Mouse (Mus musculus): ENCODE results near the gene Slc3a1.

Slc3a1 gene

GRCm38 (mm10) chr17:85037855-85038254 lies 9.7 kb downstream of the Slc3a1 start:
- DNase-seq (ENCODE audit: low spot score): no peak

- DNase-seq (ENCODE audit: low spot score): no peak
These were observed 10.1 kb downstream of the Slc3a1 start for GRCm38 (mm10) chr17:85038311-85038710.

- no peak for DNase-seq (ENCODE audit: low spot score)
These were observed 10.6 kb downstream of the Slc3a1 start for GRCm38 (mm10) chr17:85038761-85039160.

- DNase-seq (ENCODE audit: low spot score): no peak
These were observed 12.7 kb downstream of the Slc3a1 start for GRCm38 (mm10) chr17:85040913-85041312.

- DNase-seq (ENCODE audit: low spot score): no peak
These were observed 14.2 kb downstream of the Slc3a1 start for GRCm38 (mm10) chr17:85042419-85042818.

- DNase-seq (ENCODE audit: low spot score): no peak
These were observed 15.2 kb downstream of the Slc3a1 start for GRCm38 (mm10) chr17:85043404-85043816.

GRCm38 (mm10) chr17:85044466-85044865 lies 16.3 kb downstream of the Slc3a1 start:
- no peak for DNase-seq (ENCODE audit: low spot score)

- no peak for DNase-seq (ENCODE audit: low spot score)
These were observed 17.0 kb downstream of the Slc3a1 start for GRCm38 (mm10) chr17:85045160-85045559.

GRCm38 (mm10) chr17:85048379-85048778 lies 20.2 kb downstream of the Slc3a1 start:
- no peak for DNase-seq (ENCODE audit: low spot score)

- no peak for DNase-seq (ENCODE audit: low spot score)
These were observed 30.1 kb downstream of the Slc3a1 start for GRCm38 (mm10) chr17:85058276-85058675.

GRCm38 (mm10) chr17:85059136-85059535 lies 31.0 kb downstream of the Slc3a1 start:
- no peak for DNase-seq (ENCODE audit: low spot score)

GRCm38 (mm10) chr17:85063560-85063959 lies 35.4 kb downstream of the Slc3a1 start:
- no peak for DNase-seq (ENCODE audit: low spot score)

GRCm38 (mm10) chr17:85067331-85067730 lies 39.2 kb downstream of the Slc3a1 start:
- DNase-seq (ENCODE audit: low spot score): no peak

- no peak for DNase-seq (ENCODE audit: low spot score)
These were observed 42.5 kb downstream of the Slc3a1 start for GRCm38 (mm10) chr17:85070658-85071057.

- DNase-seq (ENCODE audit: low spot score): no peak
These were observed 43.1 kb downstream of the Slc3a1 start for GRCm38 (mm10) chr17:85071088-85071775.

GRCm38 (mm10) chr17:85072383-85072782 lies 44.2 kb downstream of the Slc3a1 start:
- DNase-seq (ENCODE audit: low spot score): no peak

GRCm38 (mm10) chr17:85073214-85073613 lies 45.0 kb downstream of the Slc3a1 start:
- no peak for DNase-seq (ENCODE audit: low spot score)

GRCm38 (mm10) chr17:85074083-85074482 lies 45.9 kb downstream of the Slc3a1 start:
- no peak for DNase-seq (ENCODE audit: low spot score)

- no peak for DNase-seq (ENCODE audit: low spot score)
These were observed 51.1 kb downstream of the Slc3a1 start for GRCm38 (mm10) chr17:85079276-85079675.

- DNase-seq (ENCODE audit: low spot score): no peak
These were observed 52.6 kb downstream of the Slc3a1 start for GRCm38 (mm10) chr17:85080781-85081180.

- DNase-seq (ENCODE audit: low spot score): no peak
These were observed 57.2 kb downstream of the Slc3a1 start for GRCm38 (mm10) chr17:85085335-85085734.

GRCm38 (mm10) chr17:85086501-85086900 lies 58.3 kb downstream of the Slc3a1 start:
- DNase-seq (ENCODE audit: low spot score): no peak

GRCm38 (mm10) chr17:85087591-85087990 lies 59.4 kb downstream of the Slc3a1 start:
- DNase-seq (ENCODE audit: low spot score): no peak

- no peak for DNase-seq (ENCODE audit: low spot score)
These were observed 60.2 kb downstream of the Slc3a1 start for GRCm38 (mm10) chr17:85088401-85088800.

All from urinary bladder, postnatal 25 days (tissue).